Mouse (Mus musculus) left cerebral cortex, adult 6 months (tissue): Measurements from ENCODE around the gene Etaa1. TPM values are rescaled to one million over a fixed set of nuclear protein-coding genes. Genes with fewer than 3 reads are reported as not detected.

ENCODE experiments used
- long read RNA-seq, 2 experiments: library from polyadenylated mRNA; unstranded; transcript quantifications; one replicate each; pipeline ENCODE4 v2.0.0; 2019 to 2020
- polyA plus RNA-seq: library from polyadenylated mRNA; unstranded; fragments of <200 nt; fragmentation: Nextera tagmentation; gene quantifications from 2 replicates; pipeline ENCODE4 v1.2.3, GENCODE M21; 2021

Etaa1 gene
- 2.0 and 3.3 TPM in 2 replicates for polyA plus RNA-seq
- long read RNA-seq, experiment 1, full-length matches to known transcripts = 9 of 10 reads
- long read RNA-seq, experiment 1, partial matches to known transcripts = 0 of 10 reads
- long read RNA-seq, experiment 1, other reads (novel, unspliced or antisense) = 1 of 10 reads
- long read RNA-seq, experiment 2, full-length matches to known transcripts = 1 of 11 reads
- long read RNA-seq, experiment 2, partial matches to known transcripts = 9 of 11 reads
- long read RNA-seq, experiment 2, other reads (novel, unspliced or antisense) = 1 of 11 reads

DNA sequence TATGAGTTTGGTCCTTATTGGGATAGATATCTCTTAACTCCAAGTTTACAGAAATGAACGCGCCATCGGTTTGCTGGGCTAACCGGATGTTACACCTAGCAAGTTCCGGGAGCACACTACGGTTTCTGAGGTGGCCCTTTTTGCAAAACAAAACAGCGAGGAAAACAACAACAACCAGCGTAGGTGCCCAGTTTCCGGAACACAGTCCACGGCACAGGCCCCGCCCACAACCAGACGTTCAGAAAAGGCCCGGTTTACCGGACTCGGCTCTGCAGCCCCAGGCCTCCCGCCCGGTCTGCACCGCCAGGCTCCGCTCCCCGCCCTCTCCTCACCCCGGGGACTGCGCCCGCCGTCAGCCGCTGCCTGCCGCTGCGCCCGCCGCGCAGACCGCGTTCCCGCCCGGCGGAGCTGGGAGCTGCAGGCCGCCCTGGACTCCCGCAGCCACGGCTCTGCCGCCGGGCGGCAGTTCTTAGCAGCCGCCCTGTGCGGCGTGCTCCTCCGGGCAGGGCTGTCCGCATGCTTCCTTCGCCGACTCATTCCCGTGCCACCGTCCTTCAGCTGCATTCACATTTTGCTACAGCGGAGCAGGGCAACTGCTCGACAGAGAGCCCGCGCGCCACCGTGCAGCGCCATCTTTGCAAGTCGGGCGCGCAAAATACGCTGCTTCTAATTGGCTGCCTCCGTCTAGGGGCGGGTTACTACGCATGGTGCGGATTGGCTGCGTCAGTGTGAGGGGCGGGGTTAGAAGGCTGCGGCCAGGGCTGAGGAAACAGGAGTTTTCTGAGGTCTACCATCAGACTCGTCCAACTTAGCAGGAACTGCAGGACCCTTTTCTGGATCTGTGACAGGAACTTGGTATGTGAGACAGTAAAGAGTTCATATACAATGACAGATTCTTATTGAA lies at the start of gene Etaa1:
Gene Etaa1 (minus strand): TSS at position 645 of the 904 bp plus-strand sequence.

